Mouse (Mus musculus) bone marrow macrophage, adult 2 months (primary cell): ENCODE results near the gene Gusb.

ENCODE experiments used
- CTCF ChIP-seq: IDR thresholded peaks from 2 replicates; pipeline ENCODE4 v1.5.1; 2012; ENCODE audit warnings: low read depth, mild to moderate bottlenecking, low read length, moderate library complexity
- POLR2A ChIP-seq: IDR thresholded peaks from 2 replicates; pipeline ENCODE4 v1.6.1; 2012; ENCODE audit warnings: mild to moderate bottlenecking, low read depth, low read length, borderline replicate concordance

- TF ChIP-seq CTCF, result no peak
- TF ChIP-seq POLR2A, result no peak
Observed at GRCm38 (mm10) chr5:129991898-129992297, 11.0 kb downstream of the Gusb start.
